Comparison of ENCODE assay signal across 19 mouse cellular contexts in genomic region chr3:83136413-83136812, GRCm38 (mm10). TPM values are rescaled to one million over a fixed set of nuclear protein-coding genes. Genes with fewer than 3 reads are reported as not detected.
DNase-seq lines count a peak whose midpoint lies in the region; ATAC-seq and TF ChIP-seq lines count a peak whose summit lies in the region.
"Had no signal": no experiment of that assay in that cellular context is flagged by ENCODE, and none has a peak within 500 bp of the region (broad histone marks: within the 10 kb centered on the region; RNA-seq: fewer than 3 reads in every experiment).

No protein-coding gene starts in this region.

- TF ChIP-seq CTCF in heart, adult 2 months (IDR thresholded peaks at IDR 0.05), result no peak
- TF ChIP-seq CTCF in liver, postnatal 0 days (IDR thresholded peaks at IDR 0.05; ENCODE audit: low read depth), result no peak

- no peaks in the 10 kb centered on the region for H3K9me3 ChIP-seq in heart, embryonic 10.5 days
- no peaks in the 10 kb centered on the region for H3K9me3 ChIP-seq in kidney, embryonic 15.5 days (replicated peaks)
- no peaks in the 10 kb centered on the region for H3K9me3 ChIP-seq in liver, postnatal 0 days (ENCODE audit: low read length)
- H3K9me3 ChIP-seq: forebrain, embryonic 15.5 days; G1E; heart, embryonic 13.5 days; liver, embryonic 15.5 days; neural tube, embryonic 12.5 days had no signal

- H3K27ac ChIP-seq in heart, adult 2 months, result no peak overlapping the region
- H3K27ac ChIP-seq in heart, embryonic 10.5 days, result no peak overlapping the region
- H3K27ac ChIP-seq in kidney, embryonic 15.5 days, result no peak overlapping the region
- H3K27ac ChIP-seq in liver, postnatal 0 days (ENCODE audit: low read depth), result no peak overlapping the region
- H3K27ac ChIP-seq: forebrain, embryonic 15.5 days; heart, embryonic 13.5 days; liver, embryonic 15.5 days; neural tube, embryonic 12.5 days had no signal

- H3K36me3 ChIP-seq in heart, adult 2 months (ENCODE audit: control insufficient read depth, insufficient read depth, low read length), result no peaks in the 10 kb centered on the region
- no peaks in the 10 kb centered on the region for H3K36me3 ChIP-seq in heart, embryonic 10.5 days
- no peaks in the 10 kb centered on the region for H3K36me3 ChIP-seq in kidney, embryonic 15.5 days
- no peaks in the 10 kb centered on the region for H3K36me3 ChIP-seq in liver, postnatal 0 days (replicated peaks; ENCODE audit: insufficient read depth, low read length)
- H3K36me3 ChIP-seq: forebrain, embryonic 15.5 days; G1E; heart, embryonic 13.5 days; liver, embryonic 15.5 days; neural tube, embryonic 12.5 days had no signal

- 35% methylated on average over 7 of the region's 7 CpGs for WGBS in heart, adult 2 months
- 59% methylated on average over 7 of the region's 7 CpGs for WGBS in heart, embryonic 10.5 days
- 53% methylated on average over 7 of the region's 7 CpGs for WGBS in kidney, embryonic 15.5 days
- 64% methylated on average over 7 of the region's 7 CpGs for WGBS in liver, postnatal 0 days (ENCODE audit: insufficient replicate concordance)

- H3K79me2 ChIP-seq in heart, adult 2 months (replicated peaks; ENCODE audit: control insufficient read depth, insufficient read depth, low read length), result no peaks in the 10 kb centered on the region

- no peak for ATAC-seq in kidney, embryonic 15.5 days (replicated peaks; ENCODE audit: low FRiP score)
- no peak for ATAC-seq in liver, postnatal 0 days
- ATAC-seq: forebrain, embryonic 15.5 days; intestine, postnatal 0 days had no signal

- peak; percentile 35 to 41 for DNase-seq in heart, adult 2 months
- DNase-seq in heart, embryonic 10.5 days (ENCODE audit: low spot score), result no peak
- peak; percentile 28 for DNase-seq in kidney, postnatal 14 days
- DNase-seq in brain, adult 2 months (ENCODE audit: low read depth, low spot score), result peak; percentile 31
- peak; percentile 28 for DNase-seq in heart, postnatal 4 days
- DNase-seq in right cerebral cortex, postnatal 10 days (ENCODE audit: low spot score in 2 of 2), result no peak
- no peak for DNase-seq in liver, postnatal 0 days
- DNase-seq: adrenal gland, postnatal 25 days; B cell, adult 2 months; cerebellum, adult 11 months; layer of hippocampus, postnatal 36 days had no signal

- no peak overlapping the region for H3K9ac ChIP-seq in heart, adult 2 months (ENCODE audit: low read depth, low read length)
- H3K9ac ChIP-seq in kidney, embryonic 15.5 days, result no peak overlapping the region
- no peak overlapping the region for H3K9ac ChIP-seq in liver, postnatal 0 days (replicated peaks)
- H3K9ac ChIP-seq: forebrain, embryonic 15.5 days; heart, embryonic 13.5 days; liver, embryonic 15.5 days; neural tube, embryonic 12.5 days had no signal

- no peak overlapping the region; the same call in 1 of the 2 replicates for H3K4me2 ChIP-seq in kidney, embryonic 15.5 days
- H3K4me2 ChIP-seq in liver, postnatal 0 days (ENCODE audit: low read depth, low read length), result no peak overlapping the region
- H3K4me2 ChIP-seq: forebrain, embryonic 15.5 days; heart, embryonic 13.5 days; liver, embryonic 15.5 days; midbrain, embryonic 11.5 days; neural tube, embryonic 12.5 days had no signal

- no peaks in the 10 kb centered on the region for H3K27me3 ChIP-seq in heart, adult 2 months (ENCODE audit: control insufficient read depth, insufficient read depth, low read length)
- no peaks in the 10 kb centered on the region for H3K27me3 ChIP-seq in heart, embryonic 10.5 days (ENCODE audit: insufficient read depth, poor library complexity, severe bottlenecking)
- H3K27me3 ChIP-seq in kidney, embryonic 15.5 days, result peaks cover 11% of the 10 kb centered on the region; the same call in 1 of the 2 replicates
- H3K27me3 ChIP-seq in liver, postnatal 0 days (ENCODE audit: insufficient read depth, low read length), result no peaks in the 10 kb centered on the region
- H3K27me3 ChIP-seq: liver, embryonic 15.5 days; neural tube, embryonic 12.5 days had no signal

- no peak overlapping the region for H3K4me3 ChIP-seq in heart, adult 2 months
- H3K4me3 ChIP-seq in heart, embryonic 10.5 days, result no peak overlapping the region
- H3K4me3 ChIP-seq in kidney, embryonic 15.5 days (replicated peaks), result no peak overlapping the region
- H3K4me3 ChIP-seq in liver, postnatal 0 days (ENCODE audit: low read depth, low read length), result no peak overlapping the region
- H3K4me3 ChIP-seq: forebrain, embryonic 15.5 days; heart, embryonic 13.5 days; liver, embryonic 15.5 days; neural tube, embryonic 12.5 days had no signal

- intact Hi-C loops in heart, adult 2 months (cut with DNase I), result no loop called here

- no peak for TF ChIP-seq POLR2A in heart, adult 2 months (IDR thresholded peaks at IDR 0.05; ENCODE audit: insufficient read depth, low read depth, low read length)

- H3K4me1 ChIP-seq in heart, adult 2 months (ENCODE audit: control insufficient read depth, insufficient read depth, low read length), result no peaks in the 10 kb centered on the region
- H3K4me1 ChIP-seq in heart, embryonic 10.5 days, result 0 out of 2 replicates have a peak, but pooled peaks cover 3% of the 10 kb centered on the region
- H3K4me1 ChIP-seq in kidney, embryonic 15.5 days, result no peaks in the 10 kb centered on the region
- no peaks in the 10 kb centered on the region for H3K4me1 ChIP-seq in liver, postnatal 0 days (ENCODE audit: insufficient read depth)
- H3K4me1 ChIP-seq: forebrain, embryonic 15.5 days; liver, embryonic 15.5 days; neural tube, embryonic 12.5 days had no signal

- no peak for TF ChIP-seq EP300 in heart, adult 2 months (IDR thresholded peaks at IDR 0.05; ENCODE audit: insufficient read depth, low read depth, low read length)
- TF ChIP-seq EP300 in liver, postnatal 0 days (IDR thresholded peaks at IDR 0.05; ENCODE audit: low read depth), result no peak

RNA-seq across cellular contexts. Expression of gene Dchs2, which starts 8.7 kb away (rescaled TPM):
- under 1 TPM; 0.52 to 0.80 TPM for total RNA-seq in heart, adult 2 months (2021)
- polyA plus RNA-seq in heart, adult 2 months (2012; rRNA removed), result 0.14 and 0.23 TPM in 2 replicates
- 0.09 and 0.18 TPM in 2 replicates for polyA plus RNA-seq in heart, embryonic 10.5 days (2016; fragmentation: Nextera tagmentation; extraction: Ambion mirVana)
- 0.12 and 0.21 TPM in 2 replicates for polyA plus RNA-seq in kidney, embryonic 15.5 days (2015; fragmentation: Nextera tagmentation; extraction: Ambion mirVana)
- 1 to 10 TPM; 1.2 to 1.3 TPM for total RNA-seq in heart, postnatal 4 days (2021)
- polyA plus RNA-seq in liver, postnatal 0 days (2015; fragmentation: Nextera tagmentation; extraction: Ambion mirVana), result 0.02 TPM in 2 replicates
- polyA plus RNA-seq: G1E had no signal

Comparison
In these comparisons a context has a peak if more than half of its experiments do, and no peak if none do; other contexts are left out.
1. DNase-seq: peak in heart, adult 2 months (2 of 2), kidney, postnatal 14 days (single experiment), brain, adult 2 months (single experiment) and heart, postnatal 4 days (single experiment); none in heart, embryonic 10.5 days (single experiment), right cerebral cortex, postnatal 10 days (0 of 2) and liver, postnatal 0 days (single experiment).